Mouse (Mus musculus) NIH3T3 (cell line): ENCODE data around the gene Trp73.

Experiments used
- DNase-seq: peaks from one replicate; pipeline ENCODE4 v3.0.0-alpha.2; 2012; ENCODE audit warnings: low read depth

Gene Trp73

DNA sequence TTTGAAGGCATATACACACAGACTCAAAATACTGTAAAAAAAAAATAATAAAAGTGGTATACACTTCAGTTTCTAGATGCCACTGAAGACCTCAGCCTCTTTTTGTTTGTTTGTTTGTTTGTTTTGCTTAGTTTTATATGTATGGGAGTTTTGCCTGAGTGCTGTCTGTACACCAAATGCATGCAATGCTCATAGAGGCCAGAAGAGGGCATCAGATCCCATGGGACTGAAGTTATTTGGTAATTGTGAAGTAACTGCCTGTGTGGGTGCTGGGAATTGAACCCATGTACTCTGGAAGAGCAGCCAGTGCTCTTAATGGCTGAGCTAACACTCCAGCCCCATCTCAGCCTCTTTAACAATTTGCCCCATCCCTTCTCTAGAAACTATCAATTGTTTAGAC, 111.4 kb downstream of the Trp73 start:
- DNase-seq = peak; percentile 57

DNA sequence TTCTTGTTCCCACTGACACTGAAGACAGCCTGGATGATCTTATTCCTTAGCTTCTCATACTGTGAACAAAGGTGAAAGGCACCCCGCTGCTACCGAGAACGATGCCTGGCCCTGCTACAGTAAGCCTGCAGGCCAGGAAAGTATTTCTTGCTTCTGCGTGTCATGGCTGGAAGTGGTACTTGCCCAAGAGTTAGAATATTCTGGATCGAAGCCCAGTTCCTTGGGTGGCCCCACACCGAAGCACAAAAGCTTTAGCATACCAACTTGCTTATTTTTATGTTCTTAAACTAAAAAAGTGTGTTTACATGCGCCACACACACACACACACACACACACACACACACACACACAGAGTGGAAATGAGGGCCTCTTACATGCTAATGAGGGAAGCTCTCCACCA, 111.9 kb downstream of the Trp73 start:
- peak; percentile 56 for DNase-seq

- DNase-seq = no peak
Observed at GRCm38 (mm10) chr4:154026441-154026761, 113.6 kb downstream of the Trp73 start.

DNA sequence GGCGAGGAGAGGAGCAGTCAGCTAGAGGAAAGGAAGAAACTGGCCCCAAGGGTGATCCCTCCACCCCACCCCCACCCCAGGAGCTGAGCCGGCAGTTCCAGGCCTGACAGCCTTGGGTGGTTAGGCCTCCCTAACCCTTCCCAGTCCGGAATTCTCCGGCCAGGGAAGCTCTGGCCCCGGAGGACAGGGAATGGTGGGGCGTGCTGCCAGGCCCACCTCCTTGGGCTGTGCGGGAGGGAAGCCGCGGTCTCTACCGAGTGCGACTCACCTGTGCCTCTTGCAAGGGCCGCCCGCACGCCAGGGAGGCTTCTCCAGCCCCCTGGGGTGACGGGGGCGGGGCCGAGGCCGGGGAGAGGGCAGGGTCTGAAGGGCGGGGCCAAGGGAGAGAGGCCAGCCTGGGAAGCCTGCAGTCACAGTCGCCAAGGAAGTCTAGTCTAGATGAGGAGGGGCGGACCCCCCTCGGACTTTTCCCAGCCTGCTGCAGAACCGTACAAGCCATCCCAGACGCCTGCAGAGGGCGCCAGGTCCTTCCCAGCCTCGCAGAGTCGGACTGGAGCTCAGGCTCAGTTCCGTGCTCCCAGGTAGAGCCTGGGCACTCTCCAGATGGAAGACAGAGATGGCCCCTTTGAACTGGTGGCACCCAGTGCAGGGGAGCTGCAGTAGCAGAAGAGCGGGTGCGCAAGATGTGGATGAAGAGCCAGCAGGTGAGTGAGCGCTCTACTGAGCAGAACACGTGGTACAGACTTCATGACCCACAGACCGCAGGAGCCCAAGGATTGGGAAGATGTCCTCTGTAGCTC, 114.2 kb downstream of the Trp73 start, which contains the start of gene Smim1:
Gene Smim1 (minus strand): TSS at position 590 of the 800 bp plus-strand sequence.
- DNase-seq = peak; percentile 81

DNA sequence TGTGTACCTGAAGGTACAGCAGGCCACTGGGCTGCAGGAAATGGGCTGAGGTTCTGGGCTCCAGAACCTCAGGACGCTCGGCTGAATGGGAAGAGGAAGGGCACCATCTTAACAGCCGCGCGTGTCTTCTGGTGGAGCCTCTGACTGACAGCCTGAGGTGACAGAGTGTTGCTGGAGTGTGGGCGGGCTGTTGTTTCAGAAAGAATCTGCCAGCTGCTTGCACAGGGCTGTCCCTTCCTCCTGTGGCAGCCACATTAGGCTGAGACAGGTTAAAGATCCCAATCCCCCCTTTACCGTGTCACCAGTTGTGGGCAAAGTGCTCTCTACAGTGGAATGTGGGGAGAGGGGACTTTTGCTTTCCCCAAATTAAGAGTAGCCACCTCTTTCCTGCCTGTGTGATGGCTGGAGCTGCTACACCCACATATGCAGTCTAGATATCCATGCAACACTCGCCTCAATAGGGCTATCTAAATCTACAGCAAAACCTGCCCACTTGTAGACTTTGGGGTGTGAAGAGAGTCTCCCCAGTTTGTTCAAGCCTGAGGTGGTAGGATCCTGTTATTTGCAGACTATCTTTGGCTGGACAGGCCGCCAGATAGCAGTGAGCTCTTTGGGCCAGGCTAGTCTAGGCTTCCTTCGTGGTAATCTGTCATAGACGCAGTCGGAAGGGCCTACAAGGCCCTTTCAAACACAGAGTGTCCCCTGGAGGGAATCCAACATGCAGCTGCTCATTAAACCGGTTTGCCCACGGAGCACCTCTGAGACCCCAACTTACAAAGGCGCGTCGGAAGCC, 115.1 kb downstream of the Trp73 start:
- no peak for DNase-seq

DNA sequence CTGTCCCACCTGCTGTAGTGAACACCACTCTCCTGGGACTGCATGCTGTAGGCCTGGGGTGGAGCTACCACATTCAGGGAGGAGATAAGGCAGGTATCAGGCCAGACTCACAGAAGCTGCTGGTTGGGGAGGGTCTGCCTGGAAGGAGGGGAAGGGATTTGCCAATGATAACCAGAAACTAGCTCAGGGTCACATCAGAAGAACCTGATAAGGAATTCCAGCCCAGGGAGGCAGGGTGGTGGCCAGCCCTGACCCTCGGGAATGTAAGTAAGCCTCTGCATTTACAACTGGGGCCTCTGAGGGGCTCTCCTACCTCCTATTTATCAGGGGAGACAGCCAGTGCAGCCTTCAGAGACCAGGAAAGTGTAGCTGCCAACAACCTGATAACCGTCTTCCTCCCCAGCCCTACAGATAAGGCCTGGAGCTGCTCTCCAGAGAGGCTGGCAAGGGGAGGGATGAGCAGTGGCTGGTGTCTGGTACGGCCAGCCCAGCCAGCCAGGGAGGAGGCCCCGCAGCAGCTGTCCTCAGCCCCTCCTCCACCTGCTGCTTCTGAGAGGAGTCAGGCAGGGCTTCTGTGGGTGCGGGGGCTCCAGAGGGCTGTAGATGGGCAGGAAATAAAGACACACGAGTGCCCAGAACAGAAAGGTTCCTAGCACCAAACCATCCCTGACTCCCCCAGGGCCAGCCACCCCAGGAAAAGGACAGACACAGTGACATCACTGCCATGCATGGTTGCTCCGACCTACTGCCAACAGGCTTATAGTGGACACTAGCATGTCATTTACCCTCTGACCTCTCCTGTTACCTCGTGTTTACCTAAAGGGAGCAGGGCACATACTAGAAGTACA, 116.0 kb downstream of the Trp73 start:
- DNase-seq = no peak

DNA sequence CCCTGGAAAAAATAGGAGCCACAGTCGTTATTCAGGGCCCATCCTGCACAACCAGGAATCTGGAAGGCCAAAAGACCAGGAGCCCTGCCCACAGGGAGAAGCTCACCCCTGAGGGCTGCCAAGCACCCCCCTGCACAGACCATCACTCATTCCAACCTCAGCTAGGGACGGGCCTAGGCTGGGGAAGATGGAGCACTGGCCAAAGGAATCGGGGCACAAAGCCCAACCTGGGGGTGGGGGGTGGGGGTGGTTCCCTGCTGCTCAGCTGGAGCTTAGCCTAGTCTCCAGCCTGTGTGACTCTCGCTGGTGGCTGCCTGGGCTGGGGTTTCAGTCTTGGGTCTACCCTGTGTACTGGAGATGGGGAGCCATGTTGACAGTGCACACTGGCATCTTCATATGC, 117.2 kb downstream of the Trp73 start:
- DNase-seq = peak; percentile 40

DNA sequence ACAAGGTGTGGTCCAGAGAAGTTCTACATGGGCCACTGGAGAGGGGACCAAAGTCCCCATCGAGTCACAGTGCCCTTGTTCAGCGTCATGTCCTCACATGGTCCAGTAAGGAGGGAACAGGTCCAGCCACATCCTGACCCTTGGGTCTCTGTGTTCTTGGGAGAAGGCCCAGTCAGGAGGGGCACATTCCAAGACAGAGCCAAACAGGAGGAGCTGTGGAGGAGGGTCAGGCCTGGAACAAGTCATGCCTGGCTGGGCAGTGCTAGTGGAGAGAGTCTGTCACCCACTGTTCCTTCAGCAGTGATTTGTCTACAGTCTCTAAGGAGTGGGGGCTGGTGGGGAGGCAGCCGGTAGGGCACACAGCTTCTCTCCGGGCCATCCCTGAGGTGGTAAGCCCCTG, 117.6 kb downstream of the Trp73 start:
- peak; percentile 46 for DNase-seq

GRCm38 (mm10) chr4:154021432-154021831, 118.6 kb downstream of the Trp73 start:
- no peak for DNase-seq

GRCm38 (mm10) chr4:154019571-154019970, 120.4 kb downstream of the Trp73 start:
- peak; percentile 71 for DNase-seq

GRCm38 (mm10) chr4:154015476-154015875, 124.5 kb downstream of the Trp73 start:
- DNase-seq = no peak

DNA sequence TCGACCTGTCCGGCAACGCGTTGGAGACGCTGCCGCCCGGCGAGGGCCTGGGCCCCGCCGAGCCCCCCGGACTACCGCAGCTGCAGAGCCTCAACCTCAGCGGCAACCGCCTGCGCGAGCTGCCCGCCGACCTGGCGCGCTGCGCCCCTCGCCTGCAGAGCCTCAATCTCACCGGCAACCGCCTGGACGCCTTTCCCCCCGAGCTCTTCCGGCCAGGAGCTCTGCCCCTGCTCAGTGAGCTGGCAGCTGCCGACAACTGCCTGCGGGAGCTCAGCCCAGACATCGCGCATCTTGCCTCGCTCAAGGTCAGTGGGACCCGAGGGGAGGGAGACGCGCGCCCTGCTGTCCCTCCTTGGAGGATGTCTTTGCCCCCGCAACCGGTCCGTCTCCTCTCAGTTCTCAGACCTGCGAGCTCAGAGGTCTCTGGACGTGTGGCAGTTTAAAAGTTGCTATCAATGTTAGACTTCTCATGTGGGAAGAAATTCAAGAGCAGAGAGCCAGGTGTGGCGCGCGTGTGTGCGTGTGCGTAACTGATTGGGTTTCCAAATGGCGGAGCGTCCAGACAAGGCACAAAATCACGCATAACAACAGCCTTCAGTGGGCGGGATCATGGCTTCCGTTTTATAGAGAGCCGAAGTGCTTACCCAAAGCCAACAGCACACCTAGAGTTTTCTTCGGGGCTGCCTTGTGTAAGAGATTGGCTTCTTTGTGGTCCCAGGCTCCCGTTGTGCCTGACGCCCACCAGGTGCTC, 127.7 kb downstream of the Trp73 start:
- DNase-seq = peak; percentile 35

DNA sequence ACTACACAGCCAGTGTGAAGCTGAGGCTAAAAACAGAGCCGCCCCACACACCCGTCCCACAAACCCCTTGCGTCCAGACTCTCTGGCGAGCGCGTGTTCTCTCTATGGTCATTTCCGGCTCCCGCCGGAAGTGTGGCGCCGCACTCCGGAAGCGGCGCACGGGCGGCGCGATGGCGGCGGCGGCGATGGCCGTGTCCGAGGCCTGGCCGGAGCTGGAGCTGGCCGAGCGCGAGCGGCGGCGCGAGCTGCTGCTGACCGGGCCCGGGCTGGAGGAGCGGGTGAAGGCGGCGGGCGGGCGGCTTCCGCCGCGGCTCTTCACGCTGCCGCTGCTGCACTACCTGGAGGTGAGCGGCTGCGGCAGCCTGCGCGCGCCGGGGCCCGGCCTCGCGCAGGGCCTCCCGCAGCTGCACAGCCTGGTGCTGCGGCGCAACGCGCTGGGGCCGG, 128.3 kb downstream of the Trp73 start, which contains the start of gene Lrrc47:
Gene Lrrc47 (plus strand): TSS at position 86 of the 444 bp plus-strand sequence.
- peak; percentile 87 for DNase-seq

DNA sequence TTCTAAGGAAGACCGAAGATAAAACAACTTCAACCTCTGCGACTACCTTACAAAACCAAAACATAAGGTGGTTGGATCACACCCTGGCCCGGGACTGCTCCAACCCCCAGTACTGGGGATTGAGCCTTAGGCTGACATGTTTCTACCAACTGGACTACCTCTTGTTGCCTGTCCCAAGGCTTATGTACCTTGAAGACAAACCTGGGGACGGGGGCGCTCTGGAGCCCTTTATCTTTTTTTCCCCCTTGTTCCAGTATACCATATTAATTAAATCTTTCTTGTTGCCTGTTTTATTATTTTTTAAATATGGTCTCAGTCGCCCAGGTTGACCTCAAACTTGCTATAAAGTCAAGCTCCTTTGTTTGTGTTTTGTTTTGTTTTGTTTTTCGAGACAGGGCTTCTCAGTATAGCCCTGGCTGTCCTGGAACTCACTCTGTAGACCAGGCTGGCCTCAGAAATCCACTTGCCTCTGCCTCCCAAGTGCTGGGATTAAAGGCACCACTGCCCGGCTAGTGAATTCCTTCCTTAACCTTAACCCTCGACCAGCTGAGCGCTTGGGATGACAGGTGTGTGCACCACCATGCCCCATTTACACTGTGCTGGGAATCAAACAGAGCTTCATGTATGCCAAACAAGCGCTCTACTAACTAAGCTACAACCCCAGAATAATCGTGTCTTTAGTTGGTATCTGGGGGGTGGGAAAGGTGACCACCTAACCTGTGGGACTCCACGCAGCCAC, 128.9 kb downstream of the Trp73 start:
- no peak for DNase-seq

DNA sequence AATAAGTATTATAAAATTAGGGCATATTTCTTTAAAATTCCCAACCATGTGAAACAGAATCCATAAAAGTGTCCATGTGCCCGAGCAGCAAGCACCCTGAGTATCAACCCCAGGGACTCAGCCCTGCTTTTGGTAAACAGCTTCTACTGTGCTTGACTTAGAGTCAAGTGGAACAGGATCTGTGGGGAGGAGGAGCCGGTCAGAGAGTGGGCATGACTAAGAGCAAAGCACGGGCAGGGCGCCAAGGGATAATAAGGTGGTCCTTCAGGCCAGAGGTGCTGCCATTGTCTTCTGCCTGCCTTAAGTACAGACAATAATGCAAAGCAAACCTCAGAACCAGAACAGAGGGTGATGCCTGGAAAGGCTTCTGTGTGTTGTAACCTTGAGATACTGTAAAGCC, 132.2 kb downstream of the Trp73 start:
- DNase-seq = no peak

GRCm38 (mm10) chr4:154006264-154006663, 133.7 kb downstream of the Trp73 start:
- no peak for DNase-seq
